Mouse (Mus musculus) forebrain, embryonic 10.5 days (tissue): Measurements from ENCODE around the gene Sbf2. TPM values are rescaled to one million over a fixed set of nuclear protein-coding genes. Genes with fewer than 3 reads are reported as not detected.
"Not testable (repeated sequence)": the region's sequence is repeated elsewhere in the genome, so short reads cannot be mapped to it uniquely, and the experiment has no call there.

Experiments
- DNase-seq: peaks from one replicate; pipeline ENCODE4 v3.0.0-alpha.2; 2017; ENCODE audit warnings: low spot score; ENCODE audit errors: extremely low spot score
- H3K27ac ChIP-seq: fragments of 300-500 bp; sonication (generic); 2 replicates; pipeline ENCODE4 v1.5.1; 2016; ENCODE audit warnings: mild to moderate bottlenecking
- H3K27me3 ChIP-seq: fragments of 300-500 bp; sonication (generic); 2 replicates; pipeline ENCODE4 v1.6.1; 2016; ENCODE audit warnings: mild to moderate bottlenecking; ENCODE audit not compliant: poor library complexity, severe bottlenecking
- H3K36me3 ChIP-seq: fragments of 300-500 bp; sonication (generic); replicated peaks from 2 replicates; pipeline ENCODE4 v1.6.1; 2016; ENCODE audit warnings: mild to moderate bottlenecking, moderate library complexity
- H3K4me1 ChIP-seq: fragments of 300-500 bp; sonication (generic); 2 replicates; pipeline ENCODE4 v1.6.1; 2016
- H3K4me3 ChIP-seq: fragments of 300-500 bp; sonication (generic); 2 replicates; pipeline ENCODE4 v1.5.1; 2016; ENCODE audit warnings: mild to moderate bottlenecking, moderate library complexity
- H3K9me3 ChIP-seq: fragments of 300-500 bp; sonication (generic); 2 replicates; pipeline ENCODE4 v1.6.1; 2016; ENCODE audit warnings: mild to moderate bottlenecking, moderate library complexity
- WGBS: fragments of 180-500 bp; shearing (Covaris S2); methylation state at CpG from one replicate; pipeline ENCODE4 v1.1.7; 2016; 5-methylcytosine and 5-hydroxymethylcytosine counted together
- polyA plus RNA-seq: library from polyadenylated mRNA; unstranded; fragments of >200 nt; fragmentation: Nextera tagmentation; extraction: Ambion mirVana; gene quantifications from 2 replicates; pipeline ENCODE4 v1.2.1, GENCODE M21; 2016

Sbf2 gene
- polyA plus RNA-seq, 1 experiment from 2014 or later, result 32.3 TPM

DNA sequence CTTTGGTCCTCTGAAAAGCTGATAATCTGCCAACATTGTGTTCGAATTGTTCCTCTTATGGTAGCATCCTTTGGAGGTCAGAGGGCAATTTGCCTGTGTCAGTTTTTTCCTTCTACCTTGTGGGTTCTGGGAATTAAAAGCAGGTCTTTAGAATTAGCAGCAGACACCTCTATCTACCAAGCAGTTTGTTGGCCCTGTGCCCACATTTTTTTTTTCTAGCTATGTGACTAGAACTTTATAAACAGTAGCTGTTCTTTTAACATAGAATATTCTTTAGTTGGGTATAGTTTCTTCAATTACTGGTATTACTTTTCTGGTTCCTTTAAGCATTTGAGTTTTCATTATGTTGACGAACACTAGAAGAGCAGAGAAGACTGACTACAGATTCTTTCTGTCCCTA is 223.1 kb downstream of the Sbf2 start:
- Histone ChIP-seq H3K4me1 (peaks cover 12% of the 10 kb centered on the region), H3K27me3 (no peaks in the 10 kb centered on the region), H3K4me3 (no peak overlapping the region), H3K9me3 (no peaks in the 10 kb centered on the region), H3K36me3 (no peaks in the 10 kb centered on the region; the same call in 1 of the 2 replicates), H3K27ac (no peak overlapping the region)
- DNase-seq, result no peak
- 80% methylated on average over 2 of the region's 2 CpGs for WGBS

GRCm38 (mm10) chr7:110388889-110389288 is 225.8 kb downstream of the Sbf2 start:
- H3K9me3 ChIP-seq, H3K36me3 ChIP-seq, H3K27me3 ChIP-seq, H3K4me3 ChIP-seq, H3K27ac ChIP-seq, DNase-seq: not testable (repeated sequence)
- WGBS, result 71% methylated on average over 2 of the region's 2 CpGs
- peaks cover 12% of the 10 kb centered on the region for H3K4me1 ChIP-seq

GRCm38 (mm10) chr7:110387565-110387964 is 227.2 kb downstream of the Sbf2 start:
- no peak for DNase-seq
- no peaks in the 10 kb centered on the region for H3K9me3 ChIP-seq
- H3K27me3 ChIP-seq, result no peaks in the 10 kb centered on the region
- H3K4me1 ChIP-seq, result peaks cover 12% of the 10 kb centered on the region
- no peak overlapping the region for H3K4me3 ChIP-seq
- no peaks in the 10 kb centered on the region; the same call in 1 of the 2 replicates for H3K36me3 ChIP-seq
- WGBS, result 61% methylated on average over 2 of the region's 2 CpGs
- peak overlapping the region; percentile 13; the same call in 1 of the 2 replicates for H3K27ac ChIP-seq

DNA sequence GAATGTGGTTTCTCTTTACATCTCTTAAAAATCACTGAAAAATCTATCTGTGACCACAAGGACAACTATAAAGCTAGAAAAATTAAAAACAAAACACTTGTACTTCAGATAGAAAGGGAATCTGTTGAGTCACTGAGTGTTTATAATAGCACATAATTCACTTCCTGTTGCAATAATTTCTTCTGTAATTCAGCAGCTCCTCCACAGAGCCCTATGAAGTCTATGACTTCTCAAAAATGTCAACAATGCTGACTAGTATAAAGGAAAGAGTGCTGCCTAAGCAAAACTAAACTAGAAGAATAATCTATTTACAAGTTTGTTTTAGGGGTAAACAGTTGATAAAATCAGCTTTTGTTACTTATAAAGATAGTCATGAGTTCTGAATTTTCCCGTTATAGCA is 229.2 kb downstream of the Sbf2 start:
- whole genome bisulfite sequencing, result 94% methylated on average over 1 of the region's 1 CpGs
- DNase-seq, result no peak

GRCm38 (mm10) chr7:110384343-110384742 is 230.4 kb downstream of the Sbf2 start:
- Histone ChIP-seq H3K4me3 (no peak overlapping the region), H3K27me3 (no peaks in the 10 kb centered on the region), H3K27ac (no peak overlapping the region), H3K36me3 (no peaks in the 10 kb centered on the region; the same call in 1 of the 2 replicates), H3K9me3 (no peaks in the 10 kb centered on the region), H3K4me1 (peaks cover 12% of the 10 kb centered on the region)
- DNase-seq, result no peak

More for the DNA sequence above, 229.2 kb downstream of the Sbf2 start:
- Histone ChIP-seq H3K27me3 (no peaks in the 10 kb centered on the region), H3K36me3 (no peaks in the 10 kb centered on the region; the same call in 1 of the 2 replicates), H3K4me1 (peaks cover 12% of the 10 kb centered on the region), H3K9me3 (no peaks in the 10 kb centered on the region), H3K27ac (no peak overlapping the region), H3K4me3 (no peak overlapping the region)

DNA sequence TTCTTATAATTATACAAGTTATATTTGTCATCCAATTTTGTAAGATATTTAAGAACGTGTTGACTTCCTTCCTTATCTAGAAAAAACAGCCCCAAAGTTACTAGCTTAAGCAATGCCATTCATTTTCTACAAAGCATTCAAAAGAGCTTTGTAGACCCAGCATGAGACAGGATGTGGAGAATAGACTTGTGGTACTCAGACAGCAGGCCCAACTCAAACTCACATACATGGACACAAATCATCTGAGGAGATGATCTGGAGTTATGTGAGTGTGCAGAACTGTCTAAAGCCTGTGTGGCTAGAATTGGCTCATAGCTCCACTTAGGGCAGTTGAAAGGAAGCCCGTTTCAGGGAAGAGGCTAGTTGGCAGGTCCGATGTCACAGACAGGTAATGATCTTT is 233.1 kb downstream of the Sbf2 start:
- Histone ChIP-seq H3K9me3 (no peaks in the 10 kb centered on the region), H3K4me1 (no peaks in the 10 kb centered on the region), H3K4me3 (no peak overlapping the region), H3K27me3 (no peaks in the 10 kb centered on the region), H3K27ac (no peak overlapping the region), H3K36me3 (no peaks in the 10 kb centered on the region; the same call in 1 of the 2 replicates)
- DNase-seq, result no peak
- WGBS, result 96% methylated on average over 3 of the region's 3 CpGs

- Histone ChIP-seq H3K9me3 (no peaks in the 10 kb centered on the region), H3K4me1 (no peaks in the 10 kb centered on the region), H3K27ac (no peak overlapping the region), H3K36me3 (peaks cover 12% of the 10 kb centered on the region), H3K27me3 (no peaks in the 10 kb centered on the region), H3K4me3 (no peak overlapping the region)
- DNase-seq, result no peak
- WGBS, result 84% methylated on average over 10 of the region's 10 CpGs
Measured at GRCm38 (mm10) chr7:110379335-110379914, 235.3 kb downstream of the Sbf2 start.

GRCm38 (mm10) chr7:110372529-110372928 is 242.2 kb downstream of the Sbf2 start:
- H3K4me1 ChIP-seq, result no peaks in the 10 kb centered on the region
- no peaks in the 10 kb centered on the region for H3K9me3 ChIP-seq
- 88% methylated on average over 4 of the region's 4 CpGs for WGBS
- DNase-seq, result no peak
- no peak overlapping the region for H3K4me3 ChIP-seq
- peaks cover 47% of the 10 kb centered on the region for H3K36me3 ChIP-seq
- H3K27ac ChIP-seq, result no peak overlapping the region
- H3K27me3 ChIP-seq, result no peaks in the 10 kb centered on the region

DNA sequence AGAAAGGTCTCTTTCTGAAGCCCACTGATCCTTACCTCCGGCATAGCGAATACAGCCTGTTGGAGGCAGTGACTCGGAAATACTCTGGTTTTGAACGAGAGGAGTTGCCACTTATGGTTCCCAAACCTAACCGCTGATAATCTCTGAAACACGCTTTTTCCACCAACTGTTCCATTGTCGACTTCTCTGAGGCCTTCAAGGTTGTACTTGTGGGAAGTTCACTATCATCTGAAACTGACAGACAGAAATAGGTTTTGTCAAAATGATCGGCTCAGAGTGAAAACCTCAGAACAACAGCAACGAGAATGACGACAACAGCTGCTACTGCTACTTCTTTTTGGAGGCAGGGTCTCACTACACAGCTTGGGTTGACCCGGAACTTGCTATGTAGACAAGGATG is 252.7 kb downstream of the Sbf2 start:
- no peaks in the 10 kb centered on the region for H3K9me3 ChIP-seq
- 95% methylated on average over 11 of the region's 11 CpGs for WGBS
- no peak overlapping the region for H3K4me3 ChIP-seq
- peaks cover 56% of the 10 kb centered on the region for H3K36me3 ChIP-seq
- no peak overlapping the region for H3K27ac ChIP-seq
- no peaks in the 10 kb centered on the region for H3K27me3 ChIP-seq
- no peaks in the 10 kb centered on the region for H3K4me1 ChIP-seq
- no peak for DNase-seq

GRCm38 (mm10) chr7:110361516-110361915 is 253.2 kb downstream of the Sbf2 start:
- no peaks in the 10 kb centered on the region for H3K27me3 ChIP-seq
- H3K4me1 ChIP-seq, result no peaks in the 10 kb centered on the region
- no peak overlapping the region for H3K4me3 ChIP-seq
- no peaks in the 10 kb centered on the region for H3K9me3 ChIP-seq
- 94% methylated on average over 1 of the region's 1 CpGs for WGBS
- no peak overlapping the region for H3K27ac ChIP-seq
- peaks cover 52% of the 10 kb centered on the region for H3K36me3 ChIP-seq
- DNase-seq, result no peak

- no peak overlapping the region for H3K27ac ChIP-seq
- no peak for DNase-seq
- WGBS, result 93% methylated on average over 2 of the region's 2 CpGs
- no peaks in the 10 kb centered on the region for H3K27me3 ChIP-seq
- H3K4me3 ChIP-seq, result no peak overlapping the region
- H3K9me3 ChIP-seq, result no peaks in the 10 kb centered on the region
- peaks cover 34% of the 10 kb centered on the region for H3K36me3 ChIP-seq
- no peaks in the 10 kb centered on the region for H3K4me1 ChIP-seq
Measured at GRCm38 (mm10) chr7:110359391-110359790, 255.3 kb downstream of the Sbf2 start.

DNA sequence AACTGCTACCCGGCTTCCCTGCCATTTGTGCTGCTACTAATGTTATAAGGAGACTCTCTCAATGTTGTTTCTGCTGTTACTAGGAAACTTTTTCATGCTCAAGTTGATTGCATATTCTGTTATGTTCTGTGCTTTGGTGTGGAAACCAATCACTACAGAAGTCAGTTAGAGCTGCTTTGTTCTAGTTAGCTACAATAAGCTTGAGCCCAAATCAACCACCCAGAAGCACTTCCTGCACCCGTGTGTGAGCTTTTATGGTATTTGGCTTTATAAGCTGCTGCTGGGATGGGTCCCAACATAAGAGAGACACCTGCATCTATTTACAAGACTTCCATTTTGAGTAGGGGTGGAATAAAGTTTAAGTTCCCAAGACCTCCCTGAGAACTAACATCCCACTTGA is 260.8 kb downstream of the Sbf2 start:
- DNase-seq, result no peak
- no peaks in the 10 kb centered on the region for H3K27me3 ChIP-seq
- H3K4me3 ChIP-seq, result no peak overlapping the region
- no peak overlapping the region for H3K27ac ChIP-seq
- WGBS, result 86% methylated on average over 2 of the region's 2 CpGs
- H3K9me3 ChIP-seq, result no peaks in the 10 kb centered on the region
- H3K36me3 ChIP-seq, result peaks cover 17% of the 10 kb centered on the region
- no peaks in the 10 kb centered on the region for H3K4me1 ChIP-seq

GRCm38 (mm10) chr7:110347250-110347649 is 267.5 kb downstream of the Sbf2 start:
- no peak overlapping the region for H3K27ac ChIP-seq
- DNase-seq, result no peak
- no peaks in the 10 kb centered on the region for H3K9me3 ChIP-seq
- H3K27me3 ChIP-seq, result no peaks in the 10 kb centered on the region
- no peaks in the 10 kb centered on the region for H3K4me1 ChIP-seq
- WGBS, result 86% methylated on average over 1 of the region's 1 CpGs
- no peak overlapping the region for H3K4me3 ChIP-seq
- H3K36me3 ChIP-seq, result peaks cover 9% of the 10 kb centered on the region

GRCm38 (mm10) chr7:110337601-110338000 is 277.1 kb downstream of the Sbf2 start:
- Histone ChIP-seq H3K4me1 (no peaks in the 10 kb centered on the region), H3K27ac (no peak overlapping the region), H3K9me3 (no peaks in the 10 kb centered on the region), H3K36me3 (peaks cover 43% of the 10 kb centered on the region), H3K27me3 (no peaks in the 10 kb centered on the region), H3K4me3 (no peak overlapping the region)
- no peak for DNase-seq
- 83% methylated on average over 4 of the region's 4 CpGs for whole genome bisulfite sequencing
